Mouse (Mus musculus) hindbrain, embryonic 12.5 days (tissue): ENCODE measurements at regions not wholly inside any gene's neighbourhood (a gene's known extent, or its start where the extent isn't known, plus 50 kb on each side); places are given as distances from the start of the nearest gene placed in this dataset.

ENCODE experiments used
- ATAC-seq: fragments of 200-750 bp; cut with Nextera tagmentation; 2 replicates; pipeline ENCODE4 v1.8.0; 2017; ENCODE audit warnings: moderate TSS enrichment; ENCODE audit not compliant: low FRiP score
- H3K27ac ChIP-seq: fragments of 300-500 bp; sonication (generic); 2 replicates; pipeline ENCODE4 v1.5.1; 2016; ENCODE audit warnings: mild to moderate bottlenecking
- H3K27me3 ChIP-seq: fragments of 300-500 bp; sonication (generic); 2 replicates; pipeline ENCODE4 v1.6.1; 2016; ENCODE audit warnings: mild to moderate bottlenecking
- H3K36me3 ChIP-seq: fragments of 300-500 bp; sonication (generic); 2 replicates; pipeline ENCODE4 v1.6.1; 2016; ENCODE audit warnings: mild to moderate bottlenecking
- H3K4me1 ChIP-seq: fragments of 300-500 bp; sonication (generic); 2 replicates; pipeline ENCODE4 v1.6.1; 2016
- H3K4me2 ChIP-seq: fragments of 300-500 bp; sonication (generic); replicated peaks from 2 replicates; pipeline ENCODE4 v1.6.1; 2016; ENCODE audit warnings: mild to moderate bottlenecking
- H3K4me3 ChIP-seq: fragments of 300-500 bp; sonication (generic); 2 replicates; pipeline ENCODE4 v1.5.1; 2016; ENCODE audit warnings: mild to moderate bottlenecking
- H3K9ac ChIP-seq: fragments of 300-500 bp; sonication (generic); 2 replicates; pipeline ENCODE4 v1.6.1; 2016; ENCODE audit warnings: mild to moderate bottlenecking, moderate library complexity
- H3K9me3 ChIP-seq: fragments of 300-500 bp; sonication (generic); replicated peaks from 2 replicates; pipeline ENCODE4 v1.6.1; 2016; ENCODE audit warnings: mild to moderate bottlenecking
- WGBS: fragments of 180-500 bp; shearing (Covaris S2); methylation state at CpG from one replicate; pipeline ENCODE4 v1.1.7; 2016; 5-methylcytosine and 5-hydroxymethylcytosine counted together

- WGBS = 78% methylated on average over 8 of the region's 8 CpGs
- H3K9me3 ChIP-seq = no peaks in the 10 kb centered on the region
- no peak overlapping the region for H3K9ac ChIP-seq
- H3K4me3 ChIP-seq = no peak overlapping the region
- no peaks in the 10 kb centered on the region for H3K4me1 ChIP-seq
- H3K36me3 ChIP-seq = no peaks in the 10 kb centered on the region
- no peak overlapping the region for H3K4me2 ChIP-seq
- H3K27me3 ChIP-seq = no peaks in the 10 kb centered on the region
- ATAC-seq = no peak
- no peak overlapping the region for H3K27ac ChIP-seq
These were observed 54.0 kb upstream of the Psmd7 start for GRCm38 (mm10) chr8:107642241-107642640.

DNA sequence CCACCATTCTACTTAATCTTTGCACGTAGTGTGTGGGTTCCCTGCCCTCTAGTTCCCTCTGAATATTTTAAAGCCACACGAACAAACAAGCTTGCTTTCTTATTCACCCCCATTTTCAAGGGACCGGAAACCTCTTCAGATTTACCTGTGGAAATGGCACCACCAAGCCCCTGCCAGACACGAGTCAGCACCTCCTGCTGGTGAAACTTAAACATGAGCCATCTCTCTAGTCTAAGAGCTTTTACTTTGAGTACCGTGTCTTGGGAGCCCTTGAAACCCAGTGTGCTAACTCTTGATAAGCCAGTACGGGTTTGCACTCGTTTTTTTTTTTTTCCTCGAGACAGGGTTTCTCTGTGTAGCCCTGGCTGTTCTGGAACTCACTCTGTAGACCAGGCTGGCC lies 59.7 kb upstream of the Psmd7 start:
- no peaks in the 10 kb centered on the region for H3K9me3 ChIP-seq
- ATAC-seq = no peak
- no peak overlapping the region for H3K9ac ChIP-seq
- H3K4me3 ChIP-seq = no peak overlapping the region
- H3K36me3 ChIP-seq = no peaks in the 10 kb centered on the region
- no peak overlapping the region for H3K27ac ChIP-seq
- H3K27me3 ChIP-seq = no peaks in the 10 kb centered on the region
- 0 out of 2 replicates have a peak, but pooled peaks cover 5% of the 10 kb centered on the region for H3K4me1 ChIP-seq
- 82% methylated on average over 8 of the region's 8 CpGs for WGBS
- no peak overlapping the region for H3K4me2 ChIP-seq

DNA sequence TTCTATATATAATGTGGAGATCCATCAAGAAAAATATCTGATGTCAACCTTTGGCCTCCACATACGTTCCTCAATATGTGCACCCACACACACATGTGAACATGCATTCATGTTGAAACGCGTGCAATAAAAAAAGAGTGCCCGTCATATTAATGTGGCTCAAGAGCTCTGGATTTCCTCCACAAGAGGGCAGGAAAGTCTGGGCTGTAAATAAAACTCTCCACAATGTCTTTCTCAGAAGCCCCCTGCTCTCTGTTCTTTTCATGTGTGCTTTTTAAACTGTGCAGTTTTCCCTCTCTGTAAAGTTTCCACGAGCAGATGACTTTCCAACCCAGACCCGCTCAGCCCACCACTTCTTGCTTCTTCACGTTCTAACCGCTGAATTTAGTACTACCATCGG lies 62.0 kb upstream of the Psmd7 start:
- H3K36me3 ChIP-seq = no peaks in the 10 kb centered on the region
- H3K9ac ChIP-seq = no peak overlapping the region
- H3K4me1 ChIP-seq = 0 out of 2 replicates have a peak, but pooled peaks cover 5% of the 10 kb centered on the region
- no peak overlapping the region for H3K4me2 ChIP-seq
- no peak for ATAC-seq
- H3K27ac ChIP-seq = no peak overlapping the region
- H3K9me3 ChIP-seq = no peaks in the 10 kb centered on the region
- no peaks in the 10 kb centered on the region for H3K27me3 ChIP-seq
- no peak overlapping the region for H3K4me3 ChIP-seq
- WGBS = 91% methylated on average over 9 of the region's 9 CpGs

DNA sequence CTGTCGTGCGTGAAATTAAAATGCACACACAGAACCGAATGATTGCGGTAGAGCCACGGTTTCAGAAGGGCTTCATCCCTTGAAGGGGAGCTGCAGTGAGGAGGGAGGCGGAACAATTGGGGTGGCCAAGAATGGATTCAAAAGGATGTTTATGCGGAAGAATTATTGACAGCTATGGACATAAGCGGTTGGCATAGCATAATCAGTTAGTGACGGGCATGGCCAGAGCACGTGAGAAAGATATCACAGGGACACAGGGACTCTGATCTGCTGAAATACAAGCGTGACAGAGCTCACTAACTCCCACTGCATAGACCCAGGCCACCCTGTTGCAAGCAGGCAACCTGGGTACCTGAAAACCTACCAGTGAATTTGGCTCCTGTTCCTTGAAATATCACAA lies 63.2 kb upstream of the Psmd7 start:
- Histone ChIP-seq H3K27me3 (no peaks in the 10 kb centered on the region), H3K27ac (no peak overlapping the region), H3K4me3 (no peak overlapping the region), H3K4me1 (0 out of 2 replicates have a peak, but pooled peaks cover 5% of the 10 kb centered on the region), H3K36me3 (no peaks in the 10 kb centered on the region), H3K4me2 (peak overlapping the region; percentile 30), H3K9me3 (no peaks in the 10 kb centered on the region), H3K9ac (no peak overlapping the region)
- 0 out of 2 replicates have a peak, but pooled peaks have one; percentile 29 for ATAC-seq
- 57% methylated on average over 11 of the region's 11 CpGs for WGBS

DNA sequence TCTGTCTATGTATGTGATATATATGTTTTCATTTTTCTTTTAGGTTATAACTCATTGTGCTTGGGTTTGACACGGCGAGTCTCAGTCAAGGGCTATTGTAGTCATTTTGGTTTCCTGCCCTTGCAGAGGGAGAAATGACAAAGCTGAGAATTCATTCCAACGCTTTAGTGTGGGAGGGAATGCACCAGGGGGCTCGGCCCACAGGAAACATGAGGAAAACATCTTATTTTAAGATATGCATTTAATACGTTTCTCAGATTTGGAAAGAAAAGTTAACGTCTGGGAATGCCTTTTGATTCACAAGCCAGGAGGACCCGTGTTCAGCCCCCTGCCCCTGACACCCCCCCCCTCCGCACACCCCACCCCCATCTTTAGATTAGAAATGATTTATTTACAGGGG lies 64.0 kb upstream of the Psmd7 start:
- ATAC-seq = no peak
- H3K4me3 ChIP-seq = no peak overlapping the region
- H3K36me3 ChIP-seq = no peaks in the 10 kb centered on the region
- no peak overlapping the region for H3K27ac ChIP-seq
- 76% methylated on average over 8 of the region's 8 CpGs for WGBS
- H3K4me1 ChIP-seq = 0 out of 2 replicates have a peak, but pooled peaks cover 5% of the 10 kb centered on the region
- no peaks in the 10 kb centered on the region for H3K9me3 ChIP-seq
- no peak overlapping the region for H3K9ac ChIP-seq
- no peaks in the 10 kb centered on the region for H3K27me3 ChIP-seq
- H3K4me2 ChIP-seq = no peak overlapping the region

DNA sequence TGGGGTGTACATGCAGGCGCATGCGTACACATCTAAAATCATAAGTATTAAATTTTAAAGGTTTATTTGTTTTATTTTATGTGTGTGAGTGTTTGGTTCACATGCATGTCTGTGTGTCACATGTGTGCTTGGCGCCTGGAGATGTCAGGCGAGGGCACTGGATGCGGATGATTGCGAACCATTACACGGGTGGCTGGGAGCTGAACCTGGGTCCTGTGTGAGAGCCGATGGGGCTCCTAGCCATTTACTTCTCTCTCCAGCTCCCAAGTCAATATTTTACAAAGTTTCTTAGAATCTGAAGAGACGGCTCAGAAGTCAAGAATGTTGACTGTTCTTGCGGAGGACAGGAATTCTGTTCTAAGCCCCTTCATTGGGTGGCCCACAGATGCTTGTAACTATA lies 65.4 kb upstream of the Psmd7 start:
- H3K4me2 ChIP-seq = no peak overlapping the region
- WGBS = 92% methylated on average over 10 of the region's 10 CpGs
- no peak for ATAC-seq

GRCm38 (mm10) chr8:107656622-107657021 lies 68.4 kb upstream of the Psmd7 start:
- H3K27ac ChIP-seq = no peak overlapping the region
- 0 out of 2 replicates have a peak, but pooled peaks cover 4% of the 10 kb centered on the region for H3K4me1 ChIP-seq
- 80% methylated on average over 5 of the region's 5 CpGs for WGBS
- H3K27me3 ChIP-seq = no peaks in the 10 kb centered on the region
- no peak overlapping the region for H3K4me2 ChIP-seq
- H3K4me3 ChIP-seq = no peak overlapping the region
- no peaks in the 10 kb centered on the region for H3K9me3 ChIP-seq
- H3K36me3 ChIP-seq = no peaks in the 10 kb centered on the region
- ATAC-seq = no peak
- no peak overlapping the region for H3K9ac ChIP-seq

More for the DNA sequence above, 65.4 kb upstream of the Psmd7 start:
- no peak overlapping the region for H3K4me3 ChIP-seq
- H3K36me3 ChIP-seq = no peaks in the 10 kb centered on the region
- H3K4me1 ChIP-seq = 0 out of 2 replicates have a peak, but pooled peaks cover 5% of the 10 kb centered on the region
- no peaks in the 10 kb centered on the region for H3K9me3 ChIP-seq
- H3K9ac ChIP-seq = no peak overlapping the region
- H3K27ac ChIP-seq = no peak overlapping the region
- H3K27me3 ChIP-seq = no peaks in the 10 kb centered on the region

GRCm38 (mm10) chr8:107657741-107658140 lies 69.5 kb upstream of the Psmd7 start:
- Histone ChIP-seq H3K4me1 (no peaks in the 10 kb centered on the region), H3K9me3 (no peaks in the 10 kb centered on the region), H3K9ac (no peak overlapping the region), H3K4me3 (no peak overlapping the region), H3K36me3 (no peaks in the 10 kb centered on the region), H3K27me3 (no peaks in the 10 kb centered on the region), H3K4me2 (no peak overlapping the region), H3K27ac (no peak overlapping the region)
- no peak for ATAC-seq
- 91% methylated on average over 4 of the region's 4 CpGs for WGBS

- Histone ChIP-seq H3K4me3 (no peak overlapping the region), H3K4me2 (no peak overlapping the region), H3K27ac (no peak overlapping the region), H3K4me1 (no peaks in the 10 kb centered on the region), H3K9ac (no peak overlapping the region), H3K9me3 (no peaks in the 10 kb centered on the region), H3K27me3 (no peaks in the 10 kb centered on the region), H3K36me3 (no peaks in the 10 kb centered on the region)
- 92% methylated on average over 6 of the region's 6 CpGs for WGBS
- no peak for ATAC-seq
These were observed 70.1 kb upstream of the Psmd7 start for GRCm38 (mm10) chr8:107658386-107658785.

- Histone ChIP-seq H3K27me3 (no peaks in the 10 kb centered on the region), H3K9ac (no peak overlapping the region), H3K36me3 (no peaks in the 10 kb centered on the region), H3K4me3 (no peak overlapping the region), H3K9me3 (no peaks in the 10 kb centered on the region), H3K27ac (no peak overlapping the region), H3K4me2 (no peak overlapping the region), H3K4me1 (no peaks in the 10 kb centered on the region)
- no peak for ATAC-seq
- 92% methylated on average over 6 of the region's 6 CpGs for WGBS
These were observed 72.4 kb upstream of the Psmd7 start for GRCm38 (mm10) chr8:107660624-107661023.

GRCm38 (mm10) chr8:107669608-107670007 lies 81.3 kb upstream of the Psmd7 start:
- Histone ChIP-seq H3K9me3 (no peaks in the 10 kb centered on the region), H3K9ac (no peak overlapping the region), H3K27ac (no peak overlapping the region), H3K27me3 (no peaks in the 10 kb centered on the region), H3K36me3 (no peaks in the 10 kb centered on the region), H3K4me2 (no peak overlapping the region), H3K4me1 (0 out of 2 replicates have a peak, but pooled peaks cover 8% of the 10 kb centered on the region), H3K4me3 (no peak overlapping the region)
- 86% methylated on average over 5 of the region's 5 CpGs for WGBS
- ATAC-seq = no peak

DNA sequence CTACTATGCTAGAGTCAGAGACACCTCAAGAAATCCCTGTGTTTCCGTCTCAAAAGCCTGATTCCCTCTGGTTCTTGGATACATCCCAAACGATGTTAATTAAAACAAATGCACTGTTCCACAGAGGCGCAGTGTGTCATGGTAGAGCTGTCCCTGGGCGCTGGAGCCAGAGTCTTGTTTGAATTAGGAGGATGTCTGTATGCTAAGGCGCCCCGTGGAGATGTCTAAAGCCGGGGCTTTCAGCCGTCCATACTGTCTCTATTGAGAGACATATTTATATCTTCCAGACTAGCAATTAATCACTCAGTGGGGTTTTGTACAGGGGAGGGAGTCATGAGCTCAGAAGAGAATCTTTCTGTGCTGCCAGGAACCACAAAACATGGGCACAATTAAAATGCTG lies 83.2 kb upstream of the Psmd7 start:
- Histone ChIP-seq H3K9me3 (no peaks in the 10 kb centered on the region), H3K4me3 (no peak overlapping the region), H3K27me3 (no peaks in the 10 kb centered on the region), H3K9ac (no peak overlapping the region), H3K36me3 (no peaks in the 10 kb centered on the region), H3K4me1 (0 out of 2 replicates have a peak, but pooled peaks cover 8% of the 10 kb centered on the region), H3K27ac (no peak overlapping the region), H3K4me2 (no peak overlapping the region)
- ATAC-seq = peak; percentile 73
- 33% methylated on average over 8 of the region's 8 CpGs for WGBS

GRCm38 (mm10) chr8:107672691-107673090 lies 84.4 kb upstream of the Psmd7 start:
- no peaks in the 10 kb centered on the region for H3K36me3 ChIP-seq
- no peak overlapping the region for H3K4me2 ChIP-seq
- no peak overlapping the region for H3K9ac ChIP-seq
- no peak for ATAC-seq
- H3K9me3 ChIP-seq = no peaks in the 10 kb centered on the region
- 0 out of 2 replicates have a peak, but pooled peaks cover 8% of the 10 kb centered on the region for H3K4me1 ChIP-seq
- no peak overlapping the region for H3K4me3 ChIP-seq
- H3K27ac ChIP-seq = no peak overlapping the region
- no peaks in the 10 kb centered on the region for H3K27me3 ChIP-seq
- 95% methylated on average over 6 of the region's 6 CpGs for WGBS
